Mouse (Mus musculus): ENCODE measurements around the gene Cbx6.

- TF ChIP-seq CTCF (IDR thresholded peaks at IDR 0.05) (no peak), EP300 (IDR thresholded peaks at IDR 0.05) (no peak)
Measured at GRCm38 (mm10) chr15:79829431-79829830, 5.1 kb downstream of the Cbx6 start.

All from lung, postnatal 0 days (tissue).